Mouse (Mus musculus) embryonic fibroblast, embryonic 13.5 days (primary cell): ENCODE data around the gene Taok1.

ENCODE experiments used
- CTCF ChIP-seq: IDR thresholded peaks from 2 replicates; pipeline ENCODE4 v1.5.1; 2011; ENCODE audit warnings: mild to moderate bottlenecking, control low read depth, low read length, moderate library complexity, borderline replicate concordance; ENCODE audit not compliant: insufficient read depth
- POLR2A ChIP-seq: IDR thresholded peaks from 2 replicates; pipeline ENCODE4 v1.6.1; 2011; ENCODE audit warnings: low read depth, mild to moderate bottlenecking, control low read depth, low read length, moderate library complexity

DNA sequence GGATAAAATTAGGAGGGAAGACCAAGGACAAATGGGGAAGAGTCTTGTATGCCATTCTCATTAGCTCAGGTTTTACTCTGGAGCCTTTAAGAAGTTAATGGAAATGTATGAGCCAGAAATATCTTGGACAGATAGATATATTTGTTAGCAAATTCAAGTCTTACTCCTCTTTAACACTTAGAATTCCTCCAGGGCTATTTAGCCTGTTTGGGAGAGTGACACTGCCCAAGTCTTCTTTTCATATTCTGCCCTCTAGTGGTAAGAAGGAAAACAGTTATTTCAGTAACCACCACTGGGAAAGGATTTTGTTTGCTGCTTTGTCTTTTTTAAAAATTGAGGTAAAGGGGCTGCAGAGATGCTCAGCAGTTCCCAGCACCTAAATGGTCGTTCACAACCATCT, 21.9 kb upstream of the Taok1 start:
- TF ChIP-seq POLR2A (no peak), CTCF (no peak)
